Mouse (Mus musculus) megakaryocyte, embryonic 14.5 days (primary cell): Measurements from ENCODE around the gene Rbbp8nl.

ENCODE experiments used
- FLI1 ChIP-seq: IDR thresholded peaks from 2 replicates; pipeline ENCODE4 v1.6.1; 2012; ENCODE audit warnings: low read length, inconsistent platforms, mixed read lengths
- GATA1 ChIP-seq: IDR thresholded peaks from 3 replicates; pipeline ENCODE4 v1.6.1; 2012; ENCODE audit warnings: mixed read lengths, low read length, inconsistent platforms, borderline replicate concordance

GRCm38 (mm10) chr2:180275836-180276235, 13.8 kb downstream of the Rbbp8nl start:
- TF ChIP-seq GATA1 (no peak), FLI1 (no peak)
